In the genomic region with DNA sequence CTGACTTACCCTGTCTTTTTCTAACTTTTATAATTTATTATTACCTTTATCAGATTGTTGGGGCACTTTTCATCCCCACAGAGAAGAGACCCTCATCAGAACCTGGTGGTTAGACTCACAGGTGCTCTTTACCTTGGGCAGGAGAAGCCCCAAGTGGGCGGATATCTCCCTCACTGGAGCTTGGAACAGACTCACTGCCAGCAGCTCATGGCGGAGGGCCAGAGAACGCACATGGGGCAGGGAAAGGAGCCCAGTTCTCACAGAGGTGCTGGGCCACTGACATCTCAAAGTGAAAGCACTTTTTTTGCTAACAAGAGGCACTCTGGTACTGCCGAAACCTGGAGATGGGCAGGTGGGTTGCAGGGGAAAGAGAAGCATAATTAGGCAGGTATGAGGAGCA, we compare ENCODE assay signal across 21 mouse cellular contexts.
DNase-seq lines count a peak whose midpoint lies in the region; ATAC-seq lines count a peak whose summit lies in the region.
"Had no signal": no experiment of that assay in that cellular context is flagged by ENCODE, and none has a peak within 500 bp of the region (broad histone marks: within the 10 kb centered on the region; RNA-seq: fewer than 3 reads in every experiment).

No protein-coding gene starts in this region.

- intact Hi-C loops in left cerebral cortex, postnatal 4 days (cut with DNase I), result no loop called here
- intact Hi-C loops in left cerebral cortex, postnatal 25 days (cut with DNase I), result no loop called here
- intact Hi-C loops in heart, postnatal 36 days (cut with DNase I), result no loop called here

- no peak overlapping the region for H3K4me2 ChIP-seq in heart, embryonic 11.5 days
- H3K4me2 ChIP-seq: forebrain, embryonic 13.5 days; hindbrain, embryonic 14.5 days; intestine, embryonic 15.5 days; lung, embryonic 14.5 days; midbrain, embryonic 12.5 days; neural tube, embryonic 15.5 days had no signal

- 0 out of 2 replicates have a peak, but pooled peaks cover 5% of the 10 kb centered on the region for H3K9me3 ChIP-seq in heart, embryonic 11.5 days (replicated peaks; ENCODE audit: control insufficient read depth, low read length)
- H3K9me3 ChIP-seq: intestine, embryonic 15.5 days; neural tube, embryonic 15.5 days had no signal

- no peak overlapping the region for H3K27ac ChIP-seq in heart, embryonic 11.5 days (ENCODE audit: low read depth, low read length)
- H3K27ac ChIP-seq: forebrain, embryonic 13.5 days; hindbrain, embryonic 14.5 days; intestine, embryonic 15.5 days; layer of hippocampus, adult 2 months; liver, embryonic 14.5 days; midbrain, embryonic 12.5 days; neural tube, embryonic 15.5 days had no signal

- H3K9ac ChIP-seq in heart, embryonic 11.5 days (ENCODE audit: low read depth, low read length), result no peak overlapping the region
- H3K9ac ChIP-seq: forebrain, embryonic 13.5 days; hindbrain, embryonic 14.5 days; intestine, embryonic 15.5 days; liver, embryonic 14.5 days; lung, embryonic 14.5 days; midbrain, embryonic 12.5 days; neural tube, embryonic 15.5 days had no signal

- no peaks in the 10 kb centered on the region for H3K4me1 ChIP-seq in heart, embryonic 11.5 days (ENCODE audit: control insufficient read depth, insufficient read depth, low read length)
- H3K4me1 ChIP-seq: forebrain, embryonic 13.5 days; intestine, embryonic 15.5 days; midbrain, embryonic 12.5 days; neural tube, embryonic 15.5 days had no signal

- ATAC-seq in heart, embryonic 11.5 days (replicated peaks; ENCODE audit: insufficient number of reproducible peaks, low FRiP score, low TSS enrichment), result no peak
- ATAC-seq in inflammation-experienced regulatory T-cells, adult 6 months, result no peak
- ATAC-seq: forebrain, embryonic 13.5 days; intestine, embryonic 15.5 days had no signal

- H3K4me3 ChIP-seq in heart, embryonic 11.5 days (ENCODE audit: low read depth, low read length), result no peak overlapping the region
- H3K4me3 ChIP-seq: forebrain, embryonic 13.5 days; intestine, embryonic 15.5 days; layer of hippocampus, adult 2 months; midbrain, embryonic 12.5 days; neural tube, embryonic 15.5 days had no signal

- H3K27me3 ChIP-seq in heart, embryonic 11.5 days (ENCODE audit: control insufficient read depth, insufficient read depth, low read length), result no peaks in the 10 kb centered on the region
- H3K27me3 ChIP-seq: forebrain, embryonic 13.5 days; intestine, embryonic 15.5 days; midbrain, embryonic 12.5 days; neural tube, embryonic 15.5 days had no signal

- peak; percentile 23 to 63 for DNase-seq in heart, adult 18-20 months
- DNase-seq in left cerebral cortex, postnatal 4 days, result peak; percentile 9
- no peak for DNase-seq in left cerebral cortex, postnatal 25 days (ENCODE audit: low spot score in 2 of 2)
- peak; percentile 83 for DNase-seq in cerebellum, adult 9-10 months
- DNase-seq in heart, postnatal 36 days, result peak; percentile 35 to 37
- no peak for DNase-seq in layer of hippocampus, postnatal 14 days (ENCODE audit: low spot score in 2 of 2)
- DNase-seq: adrenal gland, postnatal 14 days; kidney, adult 9 months; kidney, postnatal 14 days; layer of hippocampus, postnatal 36 days; lung, embryonic 14.5 days; thymus, postnatal 25 days had no signal

- H3K36me3 ChIP-seq in heart, embryonic 11.5 days (ENCODE audit: control insufficient read depth, insufficient read depth, low read length), result no peaks in the 10 kb centered on the region
- H3K36me3 ChIP-seq: intestine, embryonic 15.5 days; midbrain, embryonic 12.5 days; neural tube, embryonic 15.5 days had no signal

- 81% methylated on average over 4 of the region's 4 CpGs for WGBS in heart, embryonic 11.5 days (ENCODE audit: insufficient replicate concordance)

Comparison
In these comparisons a context has a peak if more than half of its experiments do, and no peak if none do; other contexts are left out.
1. DNase-seq: peak in heart, adult 18-20 months (2 of 2), left cerebral cortex, postnatal 4 days (single experiment), cerebellum, adult 9-10 months (single experiment) and heart, postnatal 36 days (2 of 2); none in left cerebral cortex, postnatal 25 days (0 of 2) and layer of hippocampus, postnatal 14 days (0 of 2).